Mouse (Mus musculus): Measurements from ENCODE around the gene Fam227a. TPM values are rescaled to one million over a fixed set of nuclear protein-coding genes. Genes with fewer than 3 reads are reported as not detected.
A peak's percentile ranks its signal among the peaks of the same experiment; 100 is the strongest.

Gene Fam227a
- polyA plus RNA-seq, 1 experiment = 0.74 TPM

DNA sequence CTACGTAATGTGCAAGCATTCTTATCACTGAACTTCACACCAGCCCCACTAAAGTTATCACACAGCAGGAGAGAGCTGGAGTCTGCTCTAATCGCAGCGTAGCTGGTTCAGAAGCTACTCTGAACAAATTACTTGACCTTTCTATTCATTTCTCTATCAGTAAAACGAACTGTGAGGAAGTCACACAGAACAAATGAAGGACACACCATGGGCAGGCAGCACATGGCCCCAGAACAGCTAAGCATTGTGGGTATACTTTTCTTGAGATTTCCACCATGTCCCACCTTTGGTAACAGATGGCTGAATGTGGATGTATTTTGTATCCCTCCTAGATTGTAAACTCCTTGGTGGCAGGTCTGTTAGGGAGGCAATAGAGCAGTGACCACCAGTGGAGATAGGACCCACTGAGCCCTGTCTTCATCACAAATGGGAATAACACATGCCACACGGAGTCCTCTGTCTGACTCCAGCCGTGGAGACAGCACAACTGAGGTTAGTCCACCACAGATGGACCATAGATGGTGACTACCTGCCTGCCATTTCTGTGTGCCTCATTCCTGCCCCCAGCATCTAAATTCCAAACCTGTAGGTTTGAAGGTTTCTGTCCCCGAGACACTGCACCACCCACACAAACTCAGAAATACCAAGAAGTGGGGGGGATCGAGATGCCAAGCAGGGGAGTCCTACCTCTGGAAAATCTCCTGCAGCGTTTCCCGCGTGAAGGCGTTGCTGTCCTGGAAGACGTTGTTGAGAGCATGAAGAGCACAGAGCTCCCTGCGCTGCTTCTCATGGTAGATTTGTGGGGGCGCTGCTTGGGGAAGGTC, 27.5 kb upstream of the Fam227a start:
- no peaks in the 10 kb centered on the region for H3K27me3 ChIP-seq (ENCODE audit: control insufficient read depth, insufficient read depth, insufficient read length)
- H3K4me3 ChIP-seq = peak overlapping the region; percentile 61
- H3K79me2 ChIP-seq (ENCODE audit: control insufficient read depth, insufficient read depth) = peaks cover 62% of the 10 kb centered on the region
- peak overlapping the region; percentile 90 for H3K4me2 ChIP-seq (ENCODE audit: low read depth)
- H3ac ChIP-seq (ENCODE audit: control insufficient read depth, insufficient read length) = peak overlapping the region; percentile 84
- TF ChIP-seq POLR2AphosphoS2 (IDR thresholded peaks at IDR 0.05; ENCODE audit: insufficient read length, low read depth) (no peak), MAX (IDR thresholded peaks at IDR 0.05; ENCODE audit: low read depth) (peak; percentile 45)
- no peaks in the 10 kb centered on the region for H3K36me3 ChIP-seq (ENCODE audit: control insufficient read depth, insufficient read depth)

DNA sequence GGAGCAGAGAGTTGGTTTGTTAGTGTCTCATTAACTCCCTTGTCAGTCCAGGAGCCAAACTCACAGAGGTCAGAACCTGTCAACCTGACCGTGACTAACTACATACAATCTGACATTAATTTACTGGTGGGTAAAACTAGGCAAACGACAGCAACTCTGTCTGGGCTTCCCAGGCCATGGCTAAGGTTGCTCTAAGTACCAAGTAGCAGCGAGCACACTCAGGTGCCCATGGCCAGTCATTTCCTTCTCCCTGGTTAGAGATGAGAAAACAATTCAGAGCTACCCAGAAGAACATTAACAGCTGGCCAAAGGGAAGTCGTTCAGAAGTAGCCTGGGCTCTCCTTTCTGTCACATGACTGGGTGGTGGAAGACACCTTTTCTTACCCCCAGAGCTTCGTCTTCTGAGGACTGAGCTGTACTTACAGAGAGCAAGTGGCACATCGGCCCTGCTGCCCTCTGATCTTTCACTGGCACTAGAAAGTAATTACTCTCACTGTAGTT, 26.4 kb upstream of the Fam227a start:
- Histone ChIP-seq H3K27me3 (ENCODE audit: control insufficient read depth, insufficient read depth, insufficient read length) (no peaks in the 10 kb centered on the region), H3K4me2 (ENCODE audit: low read depth) (peak overlapping the region; percentile 90), H3K4me3 (peak overlapping the region; percentile 61), H3ac (ENCODE audit: control insufficient read depth, insufficient read length) (no peak overlapping the region), H3K36me3 (ENCODE audit: control insufficient read depth, insufficient read depth) (no peaks in the 10 kb centered on the region), H3K79me2 (ENCODE audit: control insufficient read depth, insufficient read depth) (peaks cover 72% of the 10 kb centered on the region)
- TF ChIP-seq USF1 (IDR thresholded peaks at IDR 0.05; ENCODE audit: low read depth) = peak; percentile 66
- no peak for TF ChIP-seq REST (IDR thresholded peaks at IDR 0.05; ENCODE audit: insufficient read depth, insufficient read length)

- Histone ChIP-seq H3K4me2 (ENCODE audit: low read depth) (peak overlapping the region; percentile 90), H3K27me3 (ENCODE audit: control insufficient read depth, insufficient read depth, insufficient read length) (no peaks in the 10 kb centered on the region), H3K79me2 (ENCODE audit: control insufficient read depth, insufficient read depth) (peaks cover 78% of the 10 kb centered on the region), H3ac (ENCODE audit: control insufficient read depth, insufficient read length) (no peak overlapping the region), H3K36me3 (ENCODE audit: control insufficient read depth, insufficient read depth) (no peaks in the 10 kb centered on the region), H3K4me3 (peak overlapping the region; percentile 61)
- no peak for TF ChIP-seq USF1 (IDR thresholded peaks at IDR 0.05; ENCODE audit: low read depth)
- TF ChIP-seq CEBPB (IDR thresholded peaks at IDR 0.05; ENCODE audit: insufficient read depth, poor library complexity, severe bottlenecking) = no peak
- no peak for TF ChIP-seq MAX (IDR thresholded peaks at IDR 0.05; ENCODE audit: low read depth)
- TF ChIP-seq MYOG (IDR thresholded peaks at IDR 0.05; ENCODE audit: control insufficient read depth in 1 of 3, insufficient read depth in 1 of 3, insufficient read length in 2 of 3, low read depth in 2 of 3) = no peak
- no peak for TF ChIP-seq TCF3 (IDR thresholded peaks at IDR 0.05; ENCODE audit: insufficient read length, low read depth)
- TF ChIP-seq E2F4 (IDR thresholded peaks at IDR 0.05; ENCODE audit: insufficient read depth) = no peak
- no peak for TF ChIP-seq POLR2AphosphoS2 (IDR thresholded peaks at IDR 0.05; ENCODE audit: insufficient read length, low read depth)
- TF ChIP-seq MYOD1 (IDR thresholded peaks at IDR 0.05; ENCODE audit: control insufficient read depth in 1 of 3, insufficient read length in 2 of 3, low read depth in 2 of 3) = no peak
- TF ChIP-seq TCF12 (IDR thresholded peaks at IDR 0.05; ENCODE audit: insufficient read depth, poor library complexity, severe bottlenecking) = no peak
- no peak for TF ChIP-seq REST (IDR thresholded peaks at IDR 0.05; ENCODE audit: insufficient read depth, insufficient read length)
These were observed 25.9 kb upstream of the Fam227a start for GRCm38 (mm10) chr15:79684616-79685015.

DNA sequence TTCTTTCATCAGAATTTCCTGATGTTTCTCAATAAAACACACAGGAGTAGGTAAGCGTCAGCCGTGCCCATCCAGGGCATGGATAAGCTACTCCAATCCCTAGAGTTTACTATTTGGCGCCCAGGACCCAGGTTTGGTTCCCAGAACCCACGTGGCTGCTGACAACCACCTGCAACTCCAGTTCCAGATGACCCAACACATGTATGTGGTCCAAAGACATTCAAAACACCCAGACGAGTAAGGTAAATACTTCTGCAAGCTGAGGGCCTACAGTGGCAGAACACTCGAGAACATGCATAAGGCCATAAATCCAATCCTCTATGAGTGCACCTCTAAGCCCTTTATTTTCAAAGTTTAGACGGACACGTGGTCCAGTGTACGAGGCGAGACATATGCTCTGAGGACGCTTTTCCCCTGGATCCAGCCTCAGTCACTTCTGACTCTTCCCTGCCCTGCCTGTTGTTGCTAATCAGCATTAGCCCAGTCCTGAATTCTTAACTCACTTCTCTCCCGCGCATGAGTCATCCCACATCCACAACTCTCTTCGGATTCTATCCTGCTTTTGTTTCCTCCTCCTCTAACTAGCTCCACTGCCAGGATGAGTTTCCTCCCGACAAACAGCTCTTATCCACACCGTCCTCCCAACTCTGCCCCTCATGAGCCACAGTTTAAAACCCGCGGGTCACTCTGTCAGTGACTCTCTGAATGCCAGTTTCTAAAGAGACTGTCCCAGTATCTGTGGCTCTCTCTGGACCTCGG, 25.1 kb upstream of the Fam227a start:
- Histone ChIP-seq H3K27me3 (ENCODE audit: control insufficient read depth, insufficient read depth, insufficient read length) (no peaks in the 10 kb centered on the region), H3K4me2 (ENCODE audit: low read depth) (peak overlapping the region; percentile 90), H3K79me2 (ENCODE audit: control insufficient read depth, insufficient read depth) (peaks cover 85% of the 10 kb centered on the region), H3K36me3 (ENCODE audit: control insufficient read depth, insufficient read depth) (peaks cover under 1% of the 10 kb centered on the region), H3ac (ENCODE audit: control insufficient read depth, insufficient read length) (no peak overlapping the region), H3K4me3 (peak overlapping the region; percentile 61)
- TF ChIP-seq POLR2A (IDR thresholded peaks at IDR 0.05; ENCODE audit: insufficient read length, low read depth) (no peak), TCF3 (IDR thresholded peaks at IDR 0.05; ENCODE audit: insufficient read length, low read depth) (no peak)

- peak overlapping the region; percentile 61 for H3K4me3 ChIP-seq
- peaks cover 92% of the 10 kb centered on the region for H3K79me2 ChIP-seq (ENCODE audit: control insufficient read depth, insufficient read depth)
- no peak overlapping the region for H3ac ChIP-seq (ENCODE audit: control insufficient read depth, insufficient read length)
- no peak for TF ChIP-seq POLR2AphosphoS2 (IDR thresholded peaks at IDR 0.05; ENCODE audit: insufficient read length, low read depth)
- TF ChIP-seq POLR2A (IDR thresholded peaks at IDR 0.05; ENCODE audit: insufficient read length, low read depth) = no peak
- TF ChIP-seq REST (IDR thresholded peaks at IDR 0.05; ENCODE audit: insufficient read depth, insufficient read length) = no peak
- no peak for TF ChIP-seq TCF3 (IDR thresholded peaks at IDR 0.05; ENCODE audit: insufficient read length, low read depth)
- no peak for TF ChIP-seq USF1 (IDR thresholded peaks at IDR 0.05; ENCODE audit: low read depth)
- TF ChIP-seq CEBPB (IDR thresholded peaks at IDR 0.05; ENCODE audit: insufficient read depth, poor library complexity, severe bottlenecking) = no peak
- no peak for TF ChIP-seq E2F4 (IDR thresholded peaks at IDR 0.05; ENCODE audit: insufficient read depth)
- TF ChIP-seq TCF12 (IDR thresholded peaks at IDR 0.05; ENCODE audit: insufficient read depth, poor library complexity, severe bottlenecking) = no peak
- TF ChIP-seq SRF (IDR thresholded peaks at IDR 0.05; ENCODE audit: control insufficient read depth, insufficient read length, low read depth) = no peak
- TF ChIP-seq MAX (IDR thresholded peaks at IDR 0.05; ENCODE audit: low read depth) = no peak
- H3K36me3 ChIP-seq (ENCODE audit: control insufficient read depth, insufficient read depth) = peaks cover 5% of the 10 kb centered on the region
- H3K4me2 ChIP-seq (ENCODE audit: low read depth) = peak overlapping the region; percentile 90
- H3K27me3 ChIP-seq (ENCODE audit: control insufficient read depth, insufficient read depth, insufficient read length) = no peaks in the 10 kb centered on the region
These were observed 24.4 kb upstream of the Fam227a start for GRCm38 (mm10) chr15:79683146-79683545.
